Mouse (Mus musculus): ENCODE results near the gene Gm20379. TPM values are rescaled to one million over a fixed set of nuclear protein-coding genes. Genes with fewer than 3 reads are reported as not detected.

The Gm20379 gene
- polyA plus RNA-seq, 1 experiment, result not detected

DNA sequence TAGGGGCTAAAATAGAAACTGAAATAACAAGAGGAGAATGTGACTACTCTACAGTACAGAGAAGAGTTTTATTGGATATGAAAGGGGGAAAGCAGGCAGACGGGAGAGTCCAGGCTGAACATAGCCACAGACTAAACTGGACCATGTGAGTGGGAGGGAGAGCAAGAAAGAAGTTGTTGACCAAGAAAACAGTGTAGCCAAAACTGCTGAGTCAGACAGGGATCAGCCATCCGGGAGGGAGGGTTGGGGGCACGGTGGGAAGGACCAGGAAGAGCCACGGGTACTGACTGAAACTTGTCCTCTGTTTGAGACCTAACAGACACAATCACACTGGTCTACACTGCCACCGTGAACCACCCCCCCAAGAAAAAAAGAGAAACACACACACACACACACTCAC is 20.2 kb downstream of the Gm20379 start:
- peaks cover 6% of the 10 kb centered on the region for H3K4me1 ChIP-seq (ENCODE audit: control insufficient read depth)

DNA sequence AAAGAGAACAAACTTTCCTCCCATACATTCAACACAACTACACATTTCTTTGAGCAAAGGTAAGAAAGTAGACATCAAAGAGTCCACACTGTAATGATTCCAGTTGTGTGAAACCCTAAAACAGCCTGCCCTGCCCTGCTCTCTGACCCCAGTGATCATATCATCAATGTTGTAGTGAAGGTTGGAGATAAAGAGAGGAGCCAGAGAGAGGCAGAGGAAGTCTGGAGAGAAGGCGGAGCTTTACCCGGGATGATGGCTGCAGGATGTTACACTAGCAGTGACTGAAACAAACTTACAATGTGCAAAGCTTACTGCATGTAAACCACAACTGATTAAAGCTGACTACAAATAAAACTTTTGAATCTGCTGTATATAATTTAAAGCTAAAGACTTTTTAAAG is 22.2 kb downstream of the Gm20379 start:
- no peak for TF ChIP-seq TAL1 (IDR thresholded peaks at IDR 0.05; ENCODE audit: low read length)
- no peak for TF ChIP-seq GATA1 (IDR thresholded peaks at IDR 0.05; ENCODE audit: low read length)
- H3K4me1 ChIP-seq (ENCODE audit: control insufficient read depth), result peaks cover 6% of the 10 kb centered on the region
- H3K9me3 ChIP-seq (ENCODE audit: control insufficient read depth, low read length), result no peaks in the 10 kb centered on the region
- peaks cover 65% of the 10 kb centered on the region for H3K36me3 ChIP-seq (ENCODE audit: control insufficient read depth)
- H3K27me3 ChIP-seq (ENCODE audit: control insufficient read depth), result no peaks in the 10 kb centered on the region
- H3K4me3 ChIP-seq (replicated peaks), result no peak overlapping the region

More for the DNA sequence above, 20.2 kb downstream of the Gm20379 start:
- Histone ChIP-seq H3K4me3 (replicated peaks) (no peak overlapping the region), H3K27me3 (ENCODE audit: control insufficient read depth) (no peaks in the 10 kb centered on the region), H3K9me3 (ENCODE audit: control insufficient read depth, low read length) (no peaks in the 10 kb centered on the region), H3K36me3 (ENCODE audit: control insufficient read depth) (peaks cover 63% of the 10 kb centered on the region)
- TF ChIP-seq GATA1 (IDR thresholded peaks at IDR 0.05; ENCODE audit: low read length), result no peak
- TF ChIP-seq TAL1 (IDR thresholded peaks at IDR 0.05; ENCODE audit: low read length), result no peak

DNA sequence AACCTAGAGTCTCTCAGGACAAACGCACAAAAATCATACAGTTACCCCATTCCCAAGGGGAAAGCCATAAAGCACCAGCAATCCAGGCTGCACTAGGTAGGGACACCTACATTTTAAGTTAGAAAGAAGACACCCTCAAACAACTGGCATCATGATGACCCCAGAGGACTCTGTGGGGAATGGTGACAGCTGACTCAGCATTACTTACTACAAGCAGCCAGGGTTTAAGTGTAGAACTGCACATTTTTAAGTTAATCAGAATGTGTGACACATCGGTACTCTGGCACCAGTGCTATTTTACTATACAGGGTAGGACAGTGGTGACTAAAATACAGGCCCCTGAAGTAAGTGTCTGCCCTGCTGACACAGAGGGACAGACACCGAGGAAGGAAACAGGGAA is 24.8 kb downstream of the Gm20379 start:
- Histone ChIP-seq H3K4me3 (replicated peaks) (no peak overlapping the region), H3K9me3 (ENCODE audit: control insufficient read depth, low read length) (no peaks in the 10 kb centered on the region), H3K27me3 (ENCODE audit: control insufficient read depth) (no peaks in the 10 kb centered on the region), H3K36me3 (ENCODE audit: control insufficient read depth) (peaks cover 57% of the 10 kb centered on the region), H3K4me1 (ENCODE audit: control insufficient read depth) (peaks cover 6% of the 10 kb centered on the region)
- TF ChIP-seq GATA1 (IDR thresholded peaks at IDR 0.05; ENCODE audit: low read length) (no peak), TAL1 (IDR thresholded peaks at IDR 0.05; ENCODE audit: low read length) (no peak)

DNA sequence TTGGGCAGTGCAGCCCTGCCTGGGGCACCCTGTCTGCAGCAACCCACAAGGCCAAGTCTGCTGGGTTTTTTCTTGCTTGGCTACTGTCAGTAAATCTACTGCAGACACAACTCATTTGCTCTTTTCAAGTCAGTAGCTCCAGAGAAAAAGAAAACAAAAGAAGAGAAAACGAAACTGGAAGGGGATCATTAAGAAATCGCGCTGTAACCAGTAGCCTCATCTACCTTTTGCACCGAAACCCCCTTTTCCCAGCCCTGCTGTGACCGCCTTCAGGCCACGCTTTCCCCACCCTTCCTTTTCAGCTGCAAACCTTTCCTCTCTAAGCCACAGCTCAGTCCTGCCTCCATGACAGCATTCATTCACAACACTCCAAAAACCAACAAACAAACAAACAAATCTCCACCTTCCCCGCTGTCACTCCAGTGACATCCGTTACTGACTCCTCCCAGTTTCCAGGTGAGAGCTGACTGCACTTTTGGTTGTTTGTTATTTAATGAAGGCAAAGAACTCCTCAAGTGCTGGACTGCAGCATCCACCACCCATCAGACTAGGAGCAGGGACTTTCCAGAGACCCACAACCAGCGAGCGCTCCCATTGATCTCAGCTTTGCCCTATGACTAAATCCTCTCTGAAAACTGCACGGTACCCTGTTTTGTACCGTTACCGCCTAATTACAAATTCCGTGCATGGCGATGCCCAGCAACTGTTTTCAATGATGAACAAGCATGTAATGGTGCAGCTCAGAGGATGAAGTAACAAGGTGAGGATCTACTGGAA is 26.5 kb downstream of the Gm20379 start:
- Histone ChIP-seq H3K36me3 (ENCODE audit: control insufficient read depth) (peaks cover 60% of the 10 kb centered on the region), H3K9me3 (ENCODE audit: control insufficient read depth, low read length) (no peaks in the 10 kb centered on the region), H3K4me3 (replicated peaks) (no peak overlapping the region), H3K27me3 (ENCODE audit: control insufficient read depth) (no peaks in the 10 kb centered on the region), H3K4me1 (ENCODE audit: control insufficient read depth) (peaks cover 3% of the 10 kb centered on the region)
- TF ChIP-seq GATA1 (IDR thresholded peaks at IDR 0.05; ENCODE audit: low read length) (no peak), TAL1 (IDR thresholded peaks at IDR 0.05; ENCODE audit: low read length) (no peak)

DNA sequence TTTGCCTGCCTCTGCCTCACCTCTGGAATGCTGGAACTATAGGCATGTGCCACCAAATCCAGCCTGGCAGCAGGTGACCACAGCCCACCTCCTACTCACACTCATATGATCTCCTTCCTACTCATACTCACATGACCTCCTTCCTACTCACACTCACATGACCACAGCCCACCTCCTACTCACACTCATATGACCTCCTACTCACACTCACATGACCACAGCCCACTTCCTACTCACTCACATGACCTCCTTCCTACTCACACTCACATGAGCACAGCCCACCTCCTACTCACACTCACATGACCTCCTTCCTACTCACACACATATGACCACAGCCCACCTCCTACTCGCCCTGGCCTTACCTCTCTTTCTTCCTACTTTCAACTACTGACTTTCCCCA is 31.1 kb downstream of the Gm20379 start:
- H3K4me3 ChIP-seq (replicated peaks), result no peak overlapping the region
- peaks cover 59% of the 10 kb centered on the region for H3K36me3 ChIP-seq (ENCODE audit: control insufficient read depth)
- H3K4me1 ChIP-seq (ENCODE audit: control insufficient read depth), result peaks cover 7% of the 10 kb centered on the region
- no peak for TF ChIP-seq GATA1 (IDR thresholded peaks at IDR 0.05; ENCODE audit: low read length)
- TF ChIP-seq TAL1 (IDR thresholded peaks at IDR 0.05; ENCODE audit: low read length), result no peak
- H3K27me3 ChIP-seq (ENCODE audit: control insufficient read depth), result no peaks in the 10 kb centered on the region
- no peaks in the 10 kb centered on the region for H3K9me3 ChIP-seq (ENCODE audit: control insufficient read depth, low read length)

DNA sequence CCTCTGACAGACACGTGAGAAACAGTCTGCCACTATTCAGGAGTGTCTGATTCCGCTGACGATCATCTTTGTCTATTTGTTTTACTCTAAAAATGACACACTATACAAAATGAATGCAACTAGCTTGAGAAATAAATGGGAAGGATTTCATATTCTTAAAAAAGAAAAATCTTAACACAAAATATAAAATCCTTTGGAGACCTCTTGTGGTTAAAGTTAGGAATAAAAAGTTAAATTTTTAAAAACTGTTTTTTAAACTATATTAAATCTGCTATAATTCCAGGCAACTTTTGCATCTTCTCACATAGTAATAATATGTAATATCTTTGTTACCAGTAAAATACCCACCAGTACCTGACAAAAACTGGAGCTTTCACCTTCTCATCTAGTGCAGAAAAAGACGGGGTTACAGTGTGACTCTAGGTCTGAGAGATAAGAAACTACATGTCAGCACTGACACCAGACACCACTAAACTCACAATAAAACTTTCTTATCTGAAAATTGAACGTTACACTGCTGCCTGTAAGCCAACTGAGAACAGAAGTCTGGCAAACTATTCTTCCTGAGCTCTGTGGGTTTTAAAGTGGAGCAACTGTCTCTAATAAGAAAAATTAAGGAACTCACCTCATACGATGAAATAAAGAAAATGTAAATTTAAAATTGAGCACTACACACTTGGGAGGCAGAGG is 32.1 kb downstream of the Gm20379 start:
- Histone ChIP-seq H3K4me3 (replicated peaks) (no peak overlapping the region), H3K9me3 (ENCODE audit: control insufficient read depth, low read length) (no peaks in the 10 kb centered on the region), H3K4me1 (ENCODE audit: control insufficient read depth) (peaks cover 7% of the 10 kb centered on the region), H3K27me3 (ENCODE audit: control insufficient read depth) (no peaks in the 10 kb centered on the region), H3K36me3 (ENCODE audit: control insufficient read depth) (peaks cover 60% of the 10 kb centered on the region)
- TF ChIP-seq TAL1 (IDR thresholded peaks at IDR 0.05; ENCODE audit: low read length), result no peak
- TF ChIP-seq GATA1 (IDR thresholded peaks at IDR 0.05; ENCODE audit: low read length), result no peak

DNA sequence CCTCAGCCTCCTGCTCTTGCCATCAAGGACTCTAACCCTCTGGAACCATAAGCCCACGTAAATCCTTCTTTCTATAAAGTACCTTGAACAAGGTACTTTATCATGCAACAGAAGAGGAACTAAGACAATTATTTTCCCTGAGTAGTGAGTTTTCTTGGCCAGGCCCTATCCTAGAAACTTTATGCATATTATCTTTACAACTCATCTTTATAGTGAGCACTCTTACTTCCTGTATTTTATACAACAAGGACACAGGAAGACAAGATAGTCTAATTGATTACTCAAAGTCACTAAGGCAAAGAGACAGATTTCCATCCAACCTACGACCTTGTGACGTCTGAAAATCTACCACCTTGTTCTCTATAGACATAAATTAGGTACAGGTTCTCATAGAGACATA is 34.0 kb downstream of the Gm20379 start:
- H3K9me3 ChIP-seq (ENCODE audit: control insufficient read depth, low read length), result no peaks in the 10 kb centered on the region
- peaks cover 7% of the 10 kb centered on the region for H3K4me1 ChIP-seq (ENCODE audit: control insufficient read depth)
- H3K36me3 ChIP-seq (ENCODE audit: control insufficient read depth), result peaks cover 68% of the 10 kb centered on the region
- H3K4me3 ChIP-seq (replicated peaks), result no peak overlapping the region
- no peak for TF ChIP-seq TAL1 (IDR thresholded peaks at IDR 0.05; ENCODE audit: low read length)
- no peaks in the 10 kb centered on the region for H3K27me3 ChIP-seq (ENCODE audit: control insufficient read depth)

DNA sequence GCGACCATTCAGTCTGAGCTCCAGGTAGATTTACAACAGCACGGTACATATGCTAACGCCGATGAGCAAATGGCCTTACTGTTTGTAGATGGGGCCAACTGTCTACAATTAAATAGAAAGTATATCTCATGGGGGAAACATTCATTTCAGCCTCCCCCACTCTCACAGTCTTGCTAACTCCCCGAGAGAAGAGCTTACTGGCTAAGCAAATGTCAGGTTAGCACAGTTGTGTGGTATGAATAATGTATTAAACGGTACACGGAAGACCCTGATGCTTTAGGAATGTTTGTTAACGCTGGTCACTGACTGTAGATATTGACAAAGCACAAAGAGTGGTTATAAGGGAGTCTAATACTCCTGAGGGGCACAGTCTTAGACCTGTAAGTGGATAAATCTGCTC is 38.3 kb downstream of the Gm20379 start:
- H3K36me3 ChIP-seq (ENCODE audit: control insufficient read depth), result peaks cover 85% of the 10 kb centered on the region
- H3K4me1 ChIP-seq (ENCODE audit: control insufficient read depth), result peaks cover 3% of the 10 kb centered on the region
- no peaks in the 10 kb centered on the region for H3K27me3 ChIP-seq (ENCODE audit: control insufficient read depth)
- H3K9me3 ChIP-seq (ENCODE audit: control insufficient read depth, low read length), result no peaks in the 10 kb centered on the region
- no peak for TF ChIP-seq GATA1 (IDR thresholded peaks at IDR 0.05; ENCODE audit: low read length)
- no peak for TF ChIP-seq TAL1 (IDR thresholded peaks at IDR 0.05; ENCODE audit: low read length)
- H3K4me3 ChIP-seq (replicated peaks), result no peak overlapping the region

DNA sequence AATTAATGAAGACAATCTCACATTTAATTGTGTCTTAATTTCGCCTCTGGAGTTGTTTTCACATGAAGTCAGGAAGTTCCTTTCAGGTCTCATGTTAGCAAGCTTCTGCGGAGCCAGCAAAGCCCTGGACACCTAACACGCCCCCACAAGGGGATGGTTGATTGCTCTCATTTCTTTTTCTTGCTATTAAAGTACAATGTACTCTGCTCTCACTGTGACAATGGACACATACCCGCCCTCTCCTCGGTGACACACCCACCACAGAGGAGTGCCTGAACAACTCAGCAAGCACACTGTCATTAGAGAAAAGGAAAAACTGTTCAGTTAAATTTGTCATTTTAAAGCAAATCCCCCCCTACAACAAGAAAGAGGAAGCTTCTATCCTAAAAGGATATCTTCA is 40.6 kb downstream of the Gm20379 start:
- H3K27me3 ChIP-seq (ENCODE audit: control insufficient read depth), result no peaks in the 10 kb centered on the region
- H3K36me3 ChIP-seq (ENCODE audit: control insufficient read depth), result peaks cover 87% of the 10 kb centered on the region
- TF ChIP-seq GATA1 (IDR thresholded peaks at IDR 0.05; ENCODE audit: low read length), result no peak
- no peak for TF ChIP-seq TAL1 (IDR thresholded peaks at IDR 0.05; ENCODE audit: low read length)

More for the DNA sequence above, 40.6 kb downstream of the Gm20379 start:
- H3K4me1 ChIP-seq (ENCODE audit: control insufficient read depth), result no peaks in the 10 kb centered on the region
- no peaks in the 10 kb centered on the region for H3K9me3 ChIP-seq (ENCODE audit: control insufficient read depth, low read length)
- no peak overlapping the region for H3K4me3 ChIP-seq (replicated peaks)

Data from erythroblast, embryonic 14.5 days (primary cell).